Mouse (Mus musculus) kidney, embryonic 14.5 days (tissue): ENCODE results near the gene Rala. TPM values are rescaled to one million over a fixed set of nuclear protein-coding genes. Genes with fewer than 3 reads are reported as not detected.

ENCODE experiments used
- ATAC-seq: fragments of 200-750 bp; cut with Nextera tagmentation; 2 replicates; pipeline ENCODE4 v1.8.0; 2017; ENCODE audit warnings: moderate number of reproducible peaks, mild to moderate bottlenecking, moderate TSS enrichment, moderate library complexity; ENCODE audit not compliant: low FRiP score, low TSS enrichment
- H3K27ac ChIP-seq: fragments of 300-500 bp; sonication (generic); 2 replicates; pipeline ENCODE4 v1.5.1; 2014; ENCODE audit warnings: low read depth, mild to moderate bottlenecking, low read length, moderate library complexity, mixed read lengths
- H3K27me3 ChIP-seq: fragments of 300-500 bp; sonication (generic); 2 replicates; pipeline ENCODE4 v1.6.1; 2014; ENCODE audit warnings: mild to moderate bottlenecking, low read length; ENCODE audit not compliant: control insufficient read depth, insufficient read depth
- H3K36me3 ChIP-seq: fragments of 300-500 bp; sonication (generic); 2 replicates; pipeline ENCODE4 v1.6.1; 2014; ENCODE audit warnings: low read length, mixed read lengths; ENCODE audit not compliant: control insufficient read depth, insufficient read depth
- H3K4me1 ChIP-seq: fragments of 300-500 bp; sonication (generic); 2 replicates; pipeline ENCODE4 v1.6.1; 2014; ENCODE audit warnings: low read length, mixed read lengths; ENCODE audit not compliant: control insufficient read depth, insufficient read depth
- H3K4me2 ChIP-seq: fragments of 300-500 bp; sonication (generic); replicated peaks from 2 replicates; pipeline ENCODE4 v1.6.1; 2014; ENCODE audit warnings: low read depth, mild to moderate bottlenecking, low read length
- H3K4me3 ChIP-seq: fragments of 300-500 bp; sonication (generic); 2 replicates; pipeline ENCODE4 v1.5.1; 2014; ENCODE audit warnings: mild to moderate bottlenecking, low read length
- H3K9ac ChIP-seq: fragments of 300-500 bp; sonication (generic); 2 replicates; pipeline ENCODE4 v1.6.1; 2014; ENCODE audit warnings: low read depth, mild to moderate bottlenecking, low read length, moderate library complexity
- H3K9me3 ChIP-seq: fragments of 300-500 bp; sonication (generic); 2 replicates; pipeline ENCODE4 v1.6.1; 2016; ENCODE audit warnings: low read length; ENCODE audit not compliant: control insufficient read depth
- WGBS: fragments of 180-500 bp; shearing (Covaris S2); extraction: QIAGEN DNeasy Blood & Tissue Kit; methylation state at CpG from one replicate; pipeline ENCODE4 v1.1.7; 2014; 5-methylcytosine and 5-hydroxymethylcytosine counted together
- polyA plus RNA-seq: library from polyadenylated mRNA; unstranded; fragments of >200 nt; fragmentation: Nextera tagmentation; extraction: Ambion mirVana; gene quantifications from 2 replicates; pipeline ENCODE4 v1.2.1, GENCODE M21; 2014

Gene Rala
- polyA plus RNA-seq, 1 experiment from 2014 or later: 96.9 TPM

GRCm38 (mm10) chr13:17832940-17833339, 111.1 kb downstream of the Rala start:
- Histone ChIP-seq H3K27me3 (no peaks in the 10 kb centered on the region), H3K36me3 (no peaks in the 10 kb centered on the region), H3K4me3 (no peak overlapping the region), H3K9me3 (no peaks in the 10 kb centered on the region), H3K27ac (no peak overlapping the region), H3K4me2 (no peak overlapping the region), H3K9ac (no peak overlapping the region), H3K4me1 (no peaks in the 10 kb centered on the region)
- no peak for ATAC-seq
- WGBS: 66% methylated on average over 3 of the region's 3 CpGs

Other genes with a start within 250 kb of the Rala start
- 66.7 and 73.3 TPM in 2 replicates for gene Mplkip, start 249.0 kb downstream of the Rala start, polyA plus RNA-seq
- gene Sugct, start 248.7 kb downstream of the Rala start, polyA plus RNA-seq: 6.3 and 6.9 TPM in 2 replicates
- 26.3 and 27.9 TPM in 2 replicates for gene Cdk13, start 139.1 kb downstream of the Rala start, polyA plus RNA-seq
- gene Yae1d1, start 49.1 kb upstream of the Rala start, polyA plus RNA-seq: 78.3 and 88.3 TPM in 2 replicates